Mouse (Mus musculus): ENCODE measurements at regions not wholly inside any gene's neighbourhood (a gene's known extent, or its start where the extent isn't known, plus 50 kb on each side); places are given as distances from the start of the nearest gene placed in this dataset.

DNA sequence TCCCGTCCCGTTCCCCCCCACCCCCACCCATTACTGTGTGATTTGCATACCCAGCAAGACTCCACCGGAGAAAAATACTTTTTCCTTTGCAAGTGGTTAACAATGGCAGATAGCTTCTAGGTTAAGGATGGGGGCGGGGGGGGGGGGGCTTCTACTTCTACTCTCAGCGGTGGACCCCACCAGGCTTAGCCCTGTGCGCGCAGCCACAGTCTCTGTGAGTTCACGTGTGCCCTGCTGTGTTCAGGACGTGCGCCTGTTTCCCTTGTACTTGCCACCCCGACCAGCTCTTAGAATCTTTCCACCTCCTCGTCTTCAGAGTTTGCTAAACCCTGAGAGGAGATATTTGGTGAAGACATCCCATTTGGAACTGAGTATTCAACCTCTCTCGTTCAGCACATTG, 86.9 kb downstream of the Inhbb start:
- no peak for TF ChIP-seq CTCF (IDR thresholded peaks at IDR 0.05; ENCODE audit: extremely low read depth, insufficient read length, insufficient replicate concordance, low read depth, low read length)
- no peak for TF ChIP-seq POLR2A (IDR thresholded peaks at IDR 0.05; ENCODE audit: low read depth, low read length)
